Mouse (Mus musculus) CH12.LX (cell line): ENCODE measurements at regions not wholly inside any gene's neighbourhood (a gene's known extent, or its start where the extent isn't known, plus 50 kb on each side); places are given as distances from the start of the nearest gene placed in this dataset.

Experiments
- DNase-seq: peaks from one replicate; pipeline ENCODE4 v3.0.0-alpha.2; 2013; ENCODE audit errors: extremely low read depth
- H3K27ac ChIP-seq: 2 replicates; pipeline ENCODE4 v1.5.1; 2012; ENCODE audit warnings: low read depth, mild to moderate bottlenecking, control low read depth, moderate library complexity; ENCODE audit not compliant: insufficient read depth
- H3K27me3 ChIP-seq: replicated peaks from 2 replicates; pipeline ENCODE3; 2012; ENCODE audit warnings: inconsistent platforms
- H3K36me3 ChIP-seq, 2 experiments: replicated peaks in 1 of 2; 2 replicates each; pipeline versions ENCODE3 to v1.6.1; 2012; ENCODE audit warnings: inconsistent platforms in 1 of 2, low read length in 1 of 2, mild to moderate bottlenecking in 1 of 2, mixed read lengths in 1 of 2, moderate library complexity in 1 of 2; ENCODE audit not compliant: control insufficient read depth in 1 of 2, insufficient read depth in 1 of 2
- H3K4me1 ChIP-seq, 2 experiments: 2 replicates each; pipeline ENCODE4 v1.6.1; 2012; ENCODE audit warnings: inconsistent platforms in 1 of 2, moderate library complexity in 1 of 2; ENCODE audit not compliant: insufficient read depth in 2 of 2, control insufficient read depth in 1 of 2
- H3K4me2 ChIP-seq: 2 replicates; pipeline ENCODE4 v1.6.1; 2012; ENCODE audit warnings: low read depth, mild to moderate bottlenecking, control low read depth; ENCODE audit not compliant: poor library complexity, insufficient read depth, severe bottlenecking
- H3K4me3 ChIP-seq, 3 experiments: fragments of 150-350 bp in 1 of 3; sonication (generic) in 1 of 3; replicated peaks in 1 of 3; 2 replicates each; pipeline versions ENCODE3 to v1.5.1; 2011 to 2012; ENCODE audit warnings: low read depth in 2 of 3, low read length in 2 of 3, mild to moderate bottlenecking in 2 of 3, moderate library complexity in 2 of 3, control low read depth in 1 of 3, improper control_type of control experiment in 1 of 3, inconsistent platforms in 1 of 3, mixed read lengths in 1 of 3; ENCODE audit not compliant: poor library complexity in 1 of 3
- H3K79me2 ChIP-seq: replicated peaks from 2 replicates; pipeline ENCODE4 v1.6.1; 2012; ENCODE audit warnings: mild to moderate bottlenecking, moderate library complexity; ENCODE audit not compliant: control insufficient read depth, poor library complexity, insufficient read depth, severe bottlenecking; ENCODE audit errors: extremely low read depth
- H3K9ac ChIP-seq: 2 replicates; pipeline ENCODE4 v1.6.1; 2012; ENCODE audit warnings: low read depth, mild to moderate bottlenecking, control low read depth, moderate library complexity; ENCODE audit not compliant: insufficient read depth
- H3K9me3 ChIP-seq: replicated peaks from 2 replicates; pipeline ENCODE3; 2012; ENCODE audit warnings: low read length, inconsistent platforms, mixed read lengths
- CHD2 ChIP-seq: IDR thresholded peaks from 2 replicates; pipeline ENCODE4 v1.6.1; 2011; ENCODE audit warnings: low read length, improper control_type of control experiment
- CTCF ChIP-seq, 2 experiments: IDR thresholded peaks in 1 of 2; conservative IDR thresholded peaks in 1 of 2; 2 replicates each; pipeline ENCODE4 v1.5.1; 2011 to 2012; ENCODE audit warnings: low read depth in 2 of 2, low read length in 2 of 2, improper control_type of control experiment in 1 of 2, inconsistent platforms in 1 of 2, mild to moderate bottlenecking in 1 of 2, moderate library complexity in 1 of 2
- EP300 ChIP-seq: IDR thresholded peaks from 2 replicates; pipeline ENCODE4 v1.6.1; 2011; ENCODE audit warnings: low read length, improper control_type of control experiment
- ETS1 ChIP-seq: conservative IDR thresholded peaks from 2 replicates; pipeline ENCODE4 v1.6.1; 2012; ENCODE audit warnings: low read depth, mild to moderate bottlenecking, inconsistent platforms, low read length, improper control_type of control experiment, moderate library complexity
- MEF2A ChIP-seq: IDR thresholded peaks from 2 replicates; pipeline ENCODE4 v1.6.1; 2014; ENCODE audit warnings: low read depth, mild to moderate bottlenecking, inconsistent platforms, low read length, improper control_type of control experiment, borderline replicate concordance
- PAX5 ChIP-seq: IDR thresholded peaks from 2 replicates; pipeline ENCODE4 v1.6.1; 2012; ENCODE audit warnings: low read length, inconsistent platforms, mixed read lengths
- SIN3A ChIP-seq: IDR thresholded peaks from 2 replicates; pipeline ENCODE4 v1.6.1; 2012; ENCODE audit warnings: low read length, improper control_type of control experiment, inconsistent platforms
- SMC3 ChIP-seq: IDR thresholded peaks from 2 replicates; pipeline ENCODE4 v1.6.1; 2011; ENCODE audit warnings: low read depth, low read length, improper control_type of control experiment
- TBP ChIP-seq: conservative IDR thresholded peaks from 2 replicates; pipeline ENCODE4 v1.6.1; 2011; ENCODE audit warnings: low read depth, low read length, improper control_type of control experiment
- USF1 ChIP-seq: IDR thresholded peaks from 2 replicates; pipeline ENCODE4 v1.6.1; 2014; ENCODE audit warnings: low read depth, mild to moderate bottlenecking, inconsistent platforms, low read length, improper control_type of control experiment
- USF2 ChIP-seq: conservative IDR thresholded peaks from 2 replicates; pipeline ENCODE4 v1.6.1; 2011; ENCODE audit warnings: low read depth, low read length, improper control_type of control experiment
- ZNF384 ChIP-seq: IDR thresholded peaks from 2 replicates; pipeline ENCODE4 v1.6.1; 2012; ENCODE audit warnings: low read depth, low read length, improper control_type of control experiment, inconsistent platforms
- dilution Hi-C: fragments of 300-500 bp; cut with MboI; formaldehyde crosslinking; loops from 2 replicates; pipeline ENCODE4 v1.14.3; 2020; ENCODE audit warnings: low sequenced_read_pairs; ENCODE audit not compliant: extremely low pct_unique_long_range_greater_than_20kb, extremely low pct_ligation_motif_present
- in situ Hi-C: fragments of 300-500 bp; cut with MboI; formaldehyde crosslinking; loops from 3 replicates; pipeline ENCODE4 v1.14.3; 2019; ENCODE audit warnings: low sequenced_read_pairs, low pct_ligation_motif_present, low pct_unique_long_range_greater_than_20kb, mixed read lengths

DNA sequence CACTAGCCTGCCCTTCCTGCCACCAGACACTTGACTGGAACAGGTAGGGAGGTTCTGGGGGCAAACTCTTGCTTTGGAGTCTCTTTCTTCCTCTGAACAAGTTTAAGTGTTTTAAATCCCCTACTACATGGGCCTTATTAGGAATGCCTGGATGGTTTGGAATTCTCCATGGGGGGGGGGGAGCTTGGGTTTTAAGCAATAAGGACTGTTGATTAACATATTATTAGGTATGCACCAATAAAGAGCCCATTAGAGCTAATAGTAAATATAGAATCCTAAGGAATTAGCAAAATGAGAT is 196.0 kb upstream of the Irx3 start:
- no peak overlapping the region for H3K4me3 ChIP-seq
- H3K4me1 ChIP-seq = no peaks in the 10 kb centered on the region
- in situ Hi-C loops = no loop called here
- H3K79me2 ChIP-seq = no peaks in the 10 kb centered on the region
- no peaks in the 10 kb centered on the region for H3K27me3 ChIP-seq
- H3K4me2 ChIP-seq = no peak overlapping the region
- TF ChIP-seq EP300 = no peak
- TF ChIP-seq, all 38 proteins: peak for 0
- no peak overlapping the region for H3K27ac ChIP-seq
- H3K36me3 ChIP-seq = no peaks in the 10 kb centered on the region
- dilution Hi-C loops = no loop called here
- H3K9ac ChIP-seq = no peak overlapping the region
- H3K9me3 ChIP-seq = peaks cover 87% of the 10 kb centered on the region
- DNase-seq = no peak

DNA sequence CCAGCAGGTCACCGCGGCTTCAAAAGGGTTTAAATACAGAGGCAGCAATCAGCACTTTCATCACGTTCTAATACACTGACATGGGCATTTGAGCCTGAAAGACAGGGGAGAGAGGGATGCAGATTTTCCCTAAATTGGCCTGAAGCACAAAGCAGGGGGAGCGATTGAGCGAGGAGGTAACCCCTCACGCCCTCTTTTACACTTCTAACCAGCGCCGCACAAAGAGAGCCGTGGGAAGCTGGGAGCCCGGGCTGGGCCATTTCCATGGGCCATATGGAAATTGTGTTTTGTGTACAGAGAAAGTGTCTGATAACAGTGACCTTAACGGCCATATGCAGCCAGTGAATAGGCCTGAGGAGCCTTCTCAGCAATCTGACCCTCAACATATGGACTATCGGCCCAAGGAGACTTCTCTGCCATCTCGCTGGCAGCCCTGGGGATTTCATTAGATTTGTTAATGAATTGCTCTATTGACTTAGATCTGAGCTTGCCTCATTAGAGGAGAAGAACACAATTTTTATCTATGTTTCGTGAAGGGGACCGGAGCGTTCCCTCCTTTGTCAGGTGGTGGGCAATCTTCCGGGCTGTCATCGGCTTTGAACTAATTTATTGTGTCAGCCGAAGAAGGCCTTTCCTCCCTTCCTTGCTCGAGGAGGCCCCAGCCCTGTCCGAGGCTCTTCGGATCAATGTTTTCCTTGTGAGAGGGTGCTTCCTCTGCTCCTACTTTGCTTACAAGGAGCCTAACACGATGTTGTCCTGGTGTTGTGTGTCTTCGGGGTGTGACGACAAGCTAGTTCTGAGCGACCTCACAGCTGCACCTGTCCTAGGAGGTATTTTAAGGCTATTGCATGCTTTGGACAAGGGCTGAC is 195.4 kb upstream of the Irx3 start:
- H3K4me3 ChIP-seq = no peak overlapping the region
- dilution Hi-C loops = no loop called here
- in situ Hi-C loops = no loop called here

DNA sequence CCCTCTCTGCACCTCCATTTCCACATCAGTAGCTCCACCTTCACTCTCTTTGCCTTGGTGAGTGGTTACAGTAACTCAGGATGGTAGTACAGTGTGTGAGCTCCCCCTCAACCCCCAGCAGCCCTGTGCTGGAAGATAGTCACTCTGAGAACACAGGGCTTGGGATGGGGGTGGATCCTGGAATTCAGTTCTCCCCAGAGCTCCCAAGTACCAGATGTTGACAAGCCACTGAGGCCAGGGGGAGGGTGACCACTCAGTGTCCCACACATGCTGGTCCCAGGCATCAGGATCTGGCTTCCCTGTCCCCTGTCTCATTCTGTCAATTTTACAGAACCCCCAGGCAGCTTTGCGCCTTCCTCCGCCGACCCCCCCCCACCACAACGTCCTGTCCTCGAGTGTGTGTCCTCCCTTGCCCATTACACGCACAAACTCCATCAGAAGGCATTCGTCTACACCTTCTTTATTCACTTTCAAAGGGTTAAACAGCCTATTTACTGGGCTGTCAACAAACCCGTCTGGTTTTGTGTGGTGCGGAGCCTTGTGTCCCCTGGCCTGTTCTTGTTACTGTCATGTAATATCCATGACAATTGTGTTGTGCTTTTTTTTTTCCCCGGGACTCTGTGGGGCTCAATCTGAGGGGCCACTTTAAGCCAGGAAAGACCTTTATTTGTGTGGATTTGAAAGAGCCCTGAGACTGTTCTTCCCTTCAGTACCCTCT is 194.6 kb upstream of the Irx3 start:
- no peak overlapping the region for H3K9ac ChIP-seq
- H3K4me2 ChIP-seq = no peak overlapping the region
- no peaks in the 10 kb centered on the region for H3K4me1 ChIP-seq
- H3K79me2 ChIP-seq = no peaks in the 10 kb centered on the region
- no peaks in the 10 kb centered on the region for H3K27me3 ChIP-seq
- no peak for TF ChIP-seq ZNF384
- no peak for TF ChIP-seq SIN3A
- no peak for TF ChIP-seq CHD2
- TF ChIP-seq PAX5 = no peak
- no peak for TF ChIP-seq SMC3
- TF ChIP-seq TBP = no peak
- in situ Hi-C loops (no loop called here), dilution Hi-C loops (no loop called here)
- no peaks in the 10 kb centered on the region for H3K36me3 ChIP-seq
- peaks cover 88% of the 10 kb centered on the region for H3K9me3 ChIP-seq
- no peak overlapping the region for H3K4me3 ChIP-seq
- no peak overlapping the region for H3K27ac ChIP-seq
- DNase-seq = no peak

More for the DNA sequence above, 195.4 kb upstream of the Irx3 start:
- Histone ChIP-seq H3K4me1 (no peaks in the 10 kb centered on the region), H3K27ac (no peak overlapping the region), H3K9me3 (peaks cover 88% of the 10 kb centered on the region), H3K36me3 (no peaks in the 10 kb centered on the region), H3K4me2 (no peak overlapping the region), H3K27me3 (no peaks in the 10 kb centered on the region), H3K9ac (no peak overlapping the region), H3K79me2 (no peaks in the 10 kb centered on the region)
- TF ChIP-seq MEF2A = no peak
- TF ChIP-seq USF1 = no peak
- no peak for TF ChIP-seq EP300
- no peak for TF ChIP-seq PAX5
- TF ChIP-seq ETS1 = no peak
- TF ChIP-seq CTCF (conservative IDR thresholded peaks at IDR 0.05 in 1 of 2, IDR thresholded peaks at IDR 0.05 in 1 of 2; ENCODE audit: low read depth in 2 of 2, low read length in 2 of 2) = no peak
- TF ChIP-seq TBP = no peak
- no peak for TF ChIP-seq USF2
- no peak for DNase-seq
